Mouse (Mus musculus): Measurements from ENCODE around the gene Sult2a5.

The Sult2a5 gene

DNA sequence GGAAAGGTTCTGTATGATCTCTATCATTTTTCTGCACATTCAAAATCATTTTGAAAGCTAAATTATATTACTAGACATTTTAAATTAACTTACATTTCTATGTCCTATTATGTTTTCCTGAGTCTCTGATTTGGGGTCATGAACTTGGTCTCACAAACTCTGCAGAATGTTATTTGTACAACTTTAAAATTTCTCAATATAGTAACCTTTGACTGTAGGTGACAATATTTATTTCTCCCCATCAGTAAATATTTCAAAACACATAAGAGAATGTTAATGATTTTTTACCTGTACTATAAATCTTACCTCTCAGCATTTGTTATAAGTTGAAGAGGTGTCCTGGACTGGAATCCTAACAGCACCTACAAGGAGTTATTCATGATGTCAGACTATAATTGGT lies at the start of gene Sult2a5:
TSS of gene Sult2a5 (plus strand) at position 301 of the 400 bp plus-strand sequence.
- no peak for DNase-seq (ENCODE audit: extremely low read depth, low read depth, low spot score)
